Mouse (Mus musculus) bone marrow macrophage, adult 2 months (primary cell): ENCODE data around the gene Nmt1.

Experiments
- CTCF ChIP-seq: IDR thresholded peaks from 2 replicates; pipeline ENCODE4 v1.5.1; 2012; ENCODE audit warnings: low read depth, mild to moderate bottlenecking, low read length, moderate library complexity
- POLR2A ChIP-seq: IDR thresholded peaks from 2 replicates; pipeline ENCODE4 v1.6.1; 2012; ENCODE audit warnings: mild to moderate bottlenecking, low read depth, low read length, borderline replicate concordance

- TF ChIP-seq CTCF (no peak), POLR2A (no peak)
These were observed 73.5 kb downstream of the Nmt1 start, which contains the start of the genes Plcd3 and Acbd4 for GRCm38 (mm10) chr11:103101481-103101865.
